Mouse (Mus musculus): Measurements from ENCODE around the gene Tbc1d14.

The Tbc1d14 gene

GRCm38 (mm10) chr5:36553056-36553606 lies 39.9 kb downstream of the Tbc1d14 start:
- no peak for DNase-seq

GRCm38 (mm10) chr5:36552391-36552790 lies 40.7 kb downstream of the Tbc1d14 start:
- peak in 1 of 2 experiments; percentile 16 for DNase-seq

GRCm38 (mm10) chr5:36549243-36549642 lies 43.8 kb downstream of the Tbc1d14 start:
- no peak for DNase-seq

GRCm38 (mm10) chr5:36544765-36545164 lies 48.3 kb downstream of the Tbc1d14 start:
- no peak for DNase-seq

GRCm38 (mm10) chr5:36540928-36541327 lies 52.1 kb downstream of the Tbc1d14 start:
- DNase-seq = no peak

- DNase-seq = peak; percentile 64 to 65
These were observed 54.4 kb downstream of the Tbc1d14 start for GRCm38 (mm10) chr5:36538576-36539187.

- no peak for DNase-seq
These were observed 56.7 kb downstream of the Tbc1d14 start for GRCm38 (mm10) chr5:36536424-36536823.

GRCm38 (mm10) chr5:36535438-36536176 lies 57.5 kb downstream of the Tbc1d14 start:
- DNase-seq = no peak

- no peak for DNase-seq
These were observed 58.5 kb downstream of the Tbc1d14 start for GRCm38 (mm10) chr5:36534455-36535030.

GRCm38 (mm10) chr5:36530129-36530751 lies 62.8 kb downstream of the Tbc1d14 start:
- peak; percentile 94 to 97 for DNase-seq

- no peak for DNase-seq
These were observed 63.4 kb downstream of the Tbc1d14 start for GRCm38 (mm10) chr5:36529698-36530097.

- DNase-seq = no peak
These were observed 66.2 kb downstream of the Tbc1d14 start for GRCm38 (mm10) chr5:36526921-36527320.

GRCm38 (mm10) chr5:36526274-36526673 lies 66.8 kb downstream of the Tbc1d14 start:
- DNase-seq = no peak

GRCm38 (mm10) chr5:36525216-36525615 lies 67.9 kb downstream of the Tbc1d14 start:
- no peak for DNase-seq

GRCm38 (mm10) chr5:36523219-36523703 lies 69.8 kb downstream of the Tbc1d14 start:
- no peak for DNase-seq

GRCm38 (mm10) chr5:36522782-36523181 lies 70.3 kb downstream of the Tbc1d14 start:
- no peak for DNase-seq

GRCm38 (mm10) chr5:36519751-36520150 lies 73.3 kb downstream of the Tbc1d14 start:
- DNase-seq = no peak

GRCm38 (mm10) chr5:36517596-36517995 lies 75.5 kb downstream of the Tbc1d14 start:
- peak; percentile 49 to 57 for DNase-seq

- DNase-seq = no peak
These were observed 77.5 kb downstream of the Tbc1d14 start for GRCm38 (mm10) chr5:36515558-36515957.

- no peak for DNase-seq
These were observed 78.0 kb downstream of the Tbc1d14 start for GRCm38 (mm10) chr5:36515126-36515525.

GRCm38 (mm10) chr5:36510956-36511355 lies 82.1 kb downstream of the Tbc1d14 start:
- DNase-seq = no peak

- DNase-seq = no peak
These were observed 84.7 kb downstream of the Tbc1d14 start for GRCm38 (mm10) chr5:36508351-36508750.

GRCm38 (mm10) chr5:36505643-36506042 lies 87.4 kb downstream of the Tbc1d14 start:
- DNase-seq = no peak
